Mouse (Mus musculus) cerebellum, adult 2 months (tissue): ENCODE data around the gene Naa11. TPM values are rescaled to one million over a fixed set of nuclear protein-coding genes. Genes with fewer than 3 reads are reported as not detected.
A peak's percentile ranks its signal among the peaks of the same experiment; 100 is the strongest.

Source experiments
- DNase-seq, 2 experiments: peaks; one replicate each; pipeline ENCODE4 v3.0.0; 2021
- H3K27ac ChIP-seq: fragments of 200-500 bp; 2 replicates; pipeline ENCODE4 v1.5.1; 2012; ENCODE audit warnings: low read length, control low read depth, inconsistent platforms; ENCODE audit not compliant: insufficient read depth
- H3K27me3 ChIP-seq: fragments of 200-500 bp; 2 replicates; pipeline ENCODE4 v1.6.1; 2012; ENCODE audit warnings: inconsistent platforms, mild to moderate bottlenecking, low read length, moderate library complexity; ENCODE audit not compliant: control insufficient read depth, insufficient read depth
- H3K4me1 ChIP-seq: fragments of 200-500 bp; 2 replicates; pipeline ENCODE4 v1.6.1; 2011; ENCODE audit warnings: low read length; ENCODE audit not compliant: control insufficient read depth, insufficient read depth
- H3K4me3 ChIP-seq: fragments of 200-500 bp; replicated peaks from 2 replicates; pipeline ENCODE3; 2011; ENCODE audit warnings: mild to moderate bottlenecking, low read depth, low read length, control low read depth; ENCODE audit not compliant: insufficient read depth
- CTCF ChIP-seq: fragments of 200-500 bp; IDR thresholded peaks from 2 replicates; pipeline ENCODE4 v1.5.1; 2011; ENCODE audit warnings: low read depth, mild to moderate bottlenecking, control low read depth, low read length, moderate library complexity, borderline replicate concordance; ENCODE audit not compliant: insufficient read depth
- POLR2A ChIP-seq: fragments of 200-500 bp; IDR thresholded peaks from 2 replicates; pipeline ENCODE4 v1.6.1; 2011; ENCODE audit warnings: low read length, control low read depth, borderline replicate concordance; ENCODE audit not compliant: insufficient read depth
- WGBS: fragments of 180-500 bp; shearing (Covaris S2); methylation state at CpG from one replicate; pipeline ENCODE4 v1.1.7; 2018; 5-methylcytosine and 5-hydroxymethylcytosine counted together
- polyA plus RNA-seq: library from polyadenylated mRNA; depleted of rRNA; stranded (reverse); fragments of >200 nt; gene quantifications from 2 replicates; pipeline ENCODE4 v1.2.3, GENCODE M21; 2012

The Naa11 gene
- polyA plus RNA-seq, 1 experiment: not detected

DNA sequence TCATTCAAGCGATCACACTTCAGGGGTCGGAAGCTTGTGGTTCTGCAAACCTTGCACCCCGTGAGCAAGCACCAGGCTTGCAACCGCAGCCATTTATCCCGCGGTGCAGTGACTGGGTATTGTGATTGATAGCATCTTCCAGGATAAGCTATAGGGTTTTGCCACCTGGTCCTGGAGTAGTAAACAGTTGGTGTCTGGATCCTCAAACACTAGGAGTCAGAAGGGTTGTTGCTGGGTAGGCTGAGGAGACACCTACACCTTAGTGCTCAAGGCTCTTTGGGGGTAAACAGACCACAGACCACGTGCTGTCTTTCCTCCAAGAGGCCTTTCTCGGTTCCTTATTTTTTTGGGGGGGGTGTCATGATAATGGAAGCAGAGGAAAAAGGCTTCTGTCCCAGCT is 27.9 kb downstream of the Naa11 start:
- no peak for DNase-seq
- WGBS: 63% methylated on average over 8 of the region's 8 CpGs
- H3K4me1 ChIP-seq: peaks cover 2% of the 10 kb centered on the region; the same call in 1 of the 2 replicates
- no peak overlapping the region for H3K4me3 ChIP-seq
- no peaks in the 10 kb centered on the region; the same call in 1 of the 2 replicates for H3K27me3 ChIP-seq
- TF ChIP-seq POLR2A (no peak), CTCF (no peak)
- H3K27ac ChIP-seq: no peak overlapping the region

DNA sequence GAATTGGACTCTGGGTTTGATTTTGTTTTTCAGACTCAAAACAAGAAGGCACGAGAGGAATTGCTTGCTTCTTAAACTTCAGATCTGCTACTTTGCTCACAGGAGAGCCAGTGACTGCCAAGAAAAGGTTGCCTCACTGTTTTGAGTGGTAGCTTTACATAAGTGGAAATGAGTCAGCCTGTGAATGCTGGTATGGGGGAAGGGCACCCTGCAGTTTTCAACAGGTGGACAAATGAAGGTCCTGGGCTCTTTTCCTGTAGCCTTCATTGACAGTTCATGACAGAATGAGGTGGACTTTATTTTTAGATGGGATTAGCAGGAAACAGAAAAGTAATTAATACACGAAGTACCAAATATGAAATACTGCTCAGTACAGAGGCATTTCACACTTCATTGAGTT is 29.6 kb downstream of the Naa11 start:
- Histone ChIP-seq H3K27me3 (no peaks in the 10 kb centered on the region; the same call in 1 of the 2 replicates), H3K27ac (no peak overlapping the region), H3K4me1 (peaks cover 2% of the 10 kb centered on the region; the same call in 1 of the 2 replicates), H3K4me3 (no peak overlapping the region)
- TF ChIP-seq CTCF (no peak), POLR2A (no peak)
- 50% methylated on average over 2 of the region's 2 CpGs for WGBS
- peak in 1 of 2 experiments; percentile 13 for DNase-seq

DNA sequence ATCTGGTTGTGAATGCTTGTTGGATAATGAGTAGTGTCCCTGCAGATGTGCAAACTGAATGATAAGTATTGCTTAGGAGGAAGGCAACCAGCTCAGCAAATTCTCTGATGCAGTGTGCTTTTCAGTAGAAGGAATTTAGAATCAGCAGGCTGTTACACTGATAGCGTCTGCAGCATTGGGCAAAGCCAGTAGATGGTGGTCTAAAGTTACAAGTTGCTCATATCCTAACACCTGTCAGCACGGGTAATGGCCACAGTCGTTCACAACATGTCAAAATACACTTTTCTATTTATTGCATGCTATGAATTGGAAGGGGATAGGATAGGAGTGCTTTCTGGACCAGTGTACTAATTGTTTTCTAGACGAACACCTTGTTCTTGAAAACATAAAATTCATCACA is 33.1 kb downstream of the Naa11 start:
- H3K27ac ChIP-seq: no peak overlapping the region
- H3K4me3 ChIP-seq: no peak overlapping the region
- DNase-seq: no peak
- H3K27me3 ChIP-seq: no peaks in the 10 kb centered on the region; the same call in 1 of the 2 replicates
- 73% methylated on average over 4 of the region's 4 CpGs for whole genome bisulfite sequencing
- TF ChIP-seq CTCF (no peak), POLR2A (no peak)
- no peaks in the 10 kb centered on the region for H3K4me1 ChIP-seq

DNA sequence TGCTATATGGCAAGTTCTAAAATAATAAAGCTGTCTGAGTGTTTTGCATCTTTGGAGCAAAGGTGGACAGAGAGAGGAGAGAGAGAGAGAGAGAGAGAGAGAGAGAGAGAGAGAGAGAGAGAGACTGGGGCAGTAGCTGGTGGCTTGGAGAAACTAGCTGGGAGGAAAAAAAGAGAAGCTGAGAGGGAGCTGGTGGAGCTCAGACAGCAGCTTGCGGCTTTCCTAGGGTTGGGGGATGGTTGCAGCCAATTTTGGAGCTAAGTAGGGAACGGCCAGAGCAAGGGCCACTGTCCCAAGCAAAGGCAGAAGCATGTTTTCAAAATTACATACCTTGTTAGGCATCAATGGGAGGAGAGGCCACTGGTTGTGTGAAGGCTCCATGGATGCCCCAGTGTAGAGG is 36.0 kb downstream of the Naa11 start:
- H3K4me3 ChIP-seq: no peak overlapping the region
- H3K27me3 ChIP-seq: no peaks in the 10 kb centered on the region
- H3K27ac ChIP-seq: no peak overlapping the region
- TF ChIP-seq CTCF (no peak), POLR2A (no peak)
- DNase-seq: no peak
- H3K4me1 ChIP-seq: no peaks in the 10 kb centered on the region
- 72% methylated on average over 2 of the region's 2 CpGs for WGBS

DNA sequence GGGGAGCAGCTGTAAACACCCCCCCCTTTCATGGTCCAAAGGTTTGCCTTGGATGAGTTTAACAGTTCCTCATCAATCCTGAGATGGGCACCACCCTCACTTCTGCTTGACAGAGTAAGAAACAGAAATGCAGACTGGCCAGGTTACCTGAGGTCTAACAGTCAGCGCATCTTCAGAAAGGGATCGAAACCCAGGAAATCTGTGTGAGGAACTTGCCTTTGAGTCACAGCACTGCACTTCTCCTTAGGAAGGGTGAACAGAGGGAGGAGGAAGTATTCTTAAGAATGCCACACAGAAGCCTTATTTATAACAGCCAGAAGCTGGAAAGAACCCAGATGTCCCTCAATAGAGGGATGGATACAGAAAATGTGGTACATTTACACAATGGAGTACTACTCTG is 37.0 kb downstream of the Naa11 start:
- no peak for DNase-seq
- TF ChIP-seq POLR2A: no peak
- 99% methylated on average over 2 of the region's 2 CpGs for WGBS
- H3K4me3 ChIP-seq: no peak overlapping the region
- no peaks in the 10 kb centered on the region for H3K4me1 ChIP-seq
- no peak overlapping the region for H3K27ac ChIP-seq
- no peaks in the 10 kb centered on the region for H3K27me3 ChIP-seq

DNA sequence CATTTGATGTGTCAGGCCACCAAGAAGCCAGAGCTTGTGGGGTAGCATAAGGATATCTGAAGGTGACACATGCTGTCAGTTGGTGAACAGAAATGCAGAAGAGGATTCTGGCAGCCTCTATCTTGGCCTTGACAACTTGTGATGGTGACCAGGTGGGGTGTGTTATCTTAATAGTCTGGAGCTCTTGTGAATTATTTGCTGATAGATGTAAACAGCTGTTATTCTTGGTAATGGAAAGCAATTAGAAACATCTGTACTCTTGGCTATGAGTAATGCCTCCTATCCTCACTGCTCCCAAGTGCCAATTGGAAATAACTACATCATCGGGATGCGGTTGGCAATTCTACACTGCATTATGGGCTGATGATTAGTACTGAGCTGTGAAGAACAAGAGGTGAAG is 43.4 kb downstream of the Naa11 start:
- 50% methylated on average over 2 of the region's 2 CpGs for WGBS
- Histone ChIP-seq H3K4me1 (peaks cover 3% of the 10 kb centered on the region), H3K27me3 (no peaks in the 10 kb centered on the region), H3K4me3 (no peak overlapping the region), H3K27ac (no peak overlapping the region)
- TF ChIP-seq CTCF (no peak), POLR2A (no peak)
- DNase-seq: no peak

DNA sequence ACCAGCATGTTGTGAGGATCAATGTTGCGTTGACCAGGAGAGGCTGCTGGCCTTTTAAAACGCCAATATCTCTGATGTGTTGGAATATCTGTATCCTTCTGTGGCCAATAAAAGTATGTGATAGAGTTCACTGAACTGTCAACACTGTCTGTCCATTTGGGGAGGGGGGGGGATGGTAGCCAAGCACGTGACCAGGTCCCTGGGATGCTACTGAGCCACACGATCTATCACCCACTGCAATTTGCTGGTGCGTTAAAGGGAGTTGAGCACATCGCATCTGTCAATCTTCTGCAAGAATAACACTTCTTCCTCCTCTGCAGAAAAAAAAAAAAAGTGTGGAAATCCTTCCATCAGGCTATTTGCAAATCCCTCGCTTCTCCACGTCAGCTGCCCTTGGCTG is 43.9 kb downstream of the Naa11 start:
- WGBS: 78% methylated on average over 8 of the region's 8 CpGs
- Histone ChIP-seq H3K27ac (no peak overlapping the region), H3K4me3 (no peak overlapping the region), H3K4me1 (peaks cover 3% of the 10 kb centered on the region), H3K27me3 (no peaks in the 10 kb centered on the region)
- TF ChIP-seq CTCF: no peak
- TF ChIP-seq POLR2A: no peak
- no peak for DNase-seq

DNA sequence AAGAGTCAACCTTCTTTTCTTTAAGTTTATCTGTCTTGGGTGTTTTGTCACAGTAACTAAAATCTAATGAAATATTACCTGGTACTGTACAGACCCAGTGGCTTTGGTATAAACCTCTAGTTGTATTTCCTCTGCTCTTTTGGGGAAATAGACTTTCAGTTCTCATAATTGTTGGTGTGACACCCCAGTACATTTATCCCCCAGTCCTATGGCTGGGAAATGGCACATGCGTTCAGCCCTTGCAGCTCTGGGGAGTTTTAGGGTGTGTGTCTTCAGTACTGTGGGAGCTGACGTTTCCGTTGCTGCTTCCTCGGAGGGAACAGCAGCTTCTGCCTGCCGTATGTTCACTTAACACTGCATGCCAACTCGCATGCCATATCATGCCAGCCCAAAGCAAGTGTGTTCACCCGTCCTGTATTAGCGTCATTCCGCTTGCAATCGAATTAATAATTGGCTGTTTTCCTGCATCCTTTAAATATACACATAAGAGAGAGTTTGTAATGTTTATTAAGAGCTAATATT is 46.4 kb downstream of the Naa11 start:
- DNase-seq: peak; percentile 28 to 44
- Histone ChIP-seq H3K4me3 (no peak overlapping the region), H3K4me1 (peaks cover 3% of the 10 kb centered on the region), H3K27ac (no peak overlapping the region), H3K27me3 (no peaks in the 10 kb centered on the region)
- 12% methylated on average over 10 of the region's 10 CpGs for WGBS
- TF ChIP-seq CTCF: no peak

DNA sequence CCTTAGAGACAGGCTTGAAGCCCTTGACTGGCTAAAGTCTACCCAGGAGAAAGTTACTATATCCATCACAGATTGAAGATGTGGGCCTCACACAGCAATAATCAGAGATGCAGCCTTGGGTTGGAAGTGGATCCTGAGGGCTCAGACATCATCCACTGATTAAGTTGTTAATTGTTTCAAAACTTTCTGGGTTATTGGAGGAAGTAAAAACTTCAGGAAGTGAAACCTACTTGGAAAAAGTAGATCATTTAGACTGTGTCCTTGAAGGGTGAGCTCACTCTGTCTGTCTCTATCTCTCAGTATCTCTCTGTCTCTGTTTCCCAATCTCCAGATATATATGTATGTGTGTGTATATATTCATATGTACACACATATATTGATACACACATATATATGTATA is 47.0 kb downstream of the Naa11 start:
- no peaks in the 10 kb centered on the region for H3K27me3 ChIP-seq
- H3K27ac ChIP-seq: no peak overlapping the region
- peaks cover 3% of the 10 kb centered on the region for H3K4me1 ChIP-seq
- DNase-seq: no peak
- no peak overlapping the region for H3K4me3 ChIP-seq
- TF ChIP-seq CTCF (no peak), POLR2A (no peak)
